Mouse (Mus musculus) testis, adult 2 months (tissue): ENCODE results near the gene Npy. TPM values are rescaled to one million over a fixed set of nuclear protein-coding genes. Genes with fewer than 3 reads are reported as not detected.

Source experiments
- H3K27ac ChIP-seq: fragments of 200-500 bp; 2 replicates; pipeline ENCODE4 v1.5.1; 2012; ENCODE audit warnings: low read depth, low read length; ENCODE audit not compliant: control insufficient read depth, insufficient read depth
- H3K27me3 ChIP-seq: fragments of 200-500 bp; 2 replicates; pipeline ENCODE4 v1.6.1; 2012; ENCODE audit warnings: mild to moderate bottlenecking, low read length, moderate library complexity; ENCODE audit not compliant: control insufficient read depth, insufficient read depth
- H3K36me3 ChIP-seq: fragments of 200-500 bp; 2 replicates; pipeline ENCODE4 v1.6.1; 2012; ENCODE audit warnings: mild to moderate bottlenecking, low read length; ENCODE audit not compliant: control insufficient read depth, insufficient read depth
- H3K4me1 ChIP-seq: fragments of 200-500 bp; 2 replicates; pipeline ENCODE4 v1.6.1; 2012; ENCODE audit warnings: low read length; ENCODE audit not compliant: control insufficient read depth, insufficient read depth
- H3K4me3 ChIP-seq: fragments of 200-500 bp; 2 replicates; pipeline ENCODE4 v1.5.1; 2012; ENCODE audit warnings: low read depth, mild to moderate bottlenecking, low read length, moderate library complexity, mixed read lengths; ENCODE audit not compliant: control insufficient read depth
- CTCF ChIP-seq: fragments of 200-500 bp; IDR thresholded peaks from 2 replicates; pipeline ENCODE4 v1.5.1; 2012; ENCODE audit warnings: low read depth, mild to moderate bottlenecking, inconsistent platforms, low read length, moderate library complexity; ENCODE audit not compliant: control insufficient read depth, insufficient read depth, insufficient replicate concordance
- POLR2A ChIP-seq: fragments of 200-500 bp; IDR thresholded peaks from 2 replicates; pipeline ENCODE4 v1.6.1; 2012; ENCODE audit warnings: low read depth, mild to moderate bottlenecking, inconsistent platforms, low read length, moderate library complexity; ENCODE audit not compliant: control insufficient read depth
- polyA plus RNA-seq: library from polyadenylated mRNA; depleted of rRNA; stranded (reverse); fragments of >200 nt; gene quantifications from 2 replicates; pipeline ENCODE4 v1.2.3, GENCODE M21; 2012

Npy gene
- polyA plus RNA-seq, 1 experiment = not detected

DNA sequence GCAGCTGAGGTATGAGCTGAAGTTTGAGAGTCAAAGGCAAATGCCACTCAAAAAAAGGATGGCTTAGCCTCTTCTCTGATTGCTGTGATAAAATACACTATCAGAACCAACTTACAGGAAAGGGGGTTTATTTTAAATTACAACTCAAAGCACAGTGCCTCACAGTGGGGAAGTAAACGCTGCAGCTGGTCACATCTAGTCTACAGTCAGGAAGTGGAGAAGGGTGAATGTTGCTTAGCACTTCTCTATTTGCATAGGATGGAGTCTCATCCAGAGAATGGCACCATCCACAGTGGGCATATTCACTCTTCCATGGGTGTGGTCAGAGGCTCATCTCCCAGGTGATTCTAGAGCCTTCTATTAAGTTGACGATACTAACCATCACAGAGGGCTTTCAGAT is 9.1 kb downstream of the Npy start:
- H3K36me3 ChIP-seq = no peaks in the 10 kb centered on the region
- TF ChIP-seq CTCF (no peak), POLR2A (no peak)
- H3K27ac ChIP-seq = no peak overlapping the region
- no peaks in the 10 kb centered on the region for H3K27me3 ChIP-seq
- no peak overlapping the region for H3K4me3 ChIP-seq
- H3K4me1 ChIP-seq = no peaks in the 10 kb centered on the region

DNA sequence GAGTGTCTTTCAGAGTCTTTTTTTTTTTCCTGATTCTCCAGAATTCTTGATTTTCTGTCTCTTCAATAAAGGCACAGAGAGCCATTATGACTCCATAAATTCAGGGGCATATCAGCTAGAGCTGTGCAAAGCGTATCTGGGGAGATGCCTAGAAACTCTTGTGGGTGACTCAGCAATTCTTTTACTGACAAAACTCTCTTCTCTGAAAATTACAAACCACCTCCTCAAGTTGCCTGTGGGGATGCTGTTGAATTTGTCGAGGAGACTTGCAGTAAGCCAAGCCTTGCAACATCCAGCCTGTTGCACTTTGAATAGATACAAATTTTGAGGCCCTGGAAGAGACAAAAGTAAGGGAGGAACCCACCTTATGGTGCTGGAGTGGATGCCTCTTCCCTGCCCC is 34.3 kb downstream of the Npy start:
- no peaks in the 10 kb centered on the region for H3K27me3 ChIP-seq
- no peaks in the 10 kb centered on the region for H3K4me1 ChIP-seq
- TF ChIP-seq POLR2A (no peak), CTCF (no peak)

DNA sequence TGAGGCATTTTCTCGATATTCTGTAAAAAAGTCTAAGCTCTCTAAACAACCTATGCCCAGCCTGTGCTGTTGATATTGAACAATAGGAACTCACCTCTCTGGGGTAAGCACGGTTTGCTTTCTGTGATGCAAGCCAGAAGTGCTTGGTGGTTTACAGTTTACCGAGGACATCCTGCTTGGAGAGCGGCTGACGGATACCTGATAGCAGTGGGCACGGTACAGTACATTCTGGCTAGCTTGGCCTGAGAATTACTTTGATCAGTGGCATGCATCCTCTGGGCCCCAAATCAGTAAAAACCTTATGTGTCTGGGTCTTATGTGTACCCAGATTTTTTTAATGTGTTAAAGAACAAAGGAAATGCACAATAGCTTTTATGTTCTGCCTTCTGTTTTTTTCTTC is 45.1 kb downstream of the Npy start:
- TF ChIP-seq CTCF (no peak), POLR2A (no peak)

More for the DNA sequence above, 34.3 kb downstream of the Npy start:
- Histone ChIP-seq H3K4me3 (no peak overlapping the region), H3K27ac (no peak overlapping the region), H3K36me3 (no peaks in the 10 kb centered on the region)

GRCm38 (mm10) chr6:49871071-49871470 is 48.6 kb downstream of the Npy start:
- no peaks in the 10 kb centered on the region for H3K36me3 ChIP-seq
- H3K27ac ChIP-seq = no peak overlapping the region
- no peaks in the 10 kb centered on the region for H3K4me1 ChIP-seq
- no peak for TF ChIP-seq CTCF
- TF ChIP-seq POLR2A = no peak
- H3K4me3 ChIP-seq = no peak overlapping the region
- no peaks in the 10 kb centered on the region for H3K27me3 ChIP-seq

More for the DNA sequence above, 45.1 kb downstream of the Npy start:
- Histone ChIP-seq H3K27me3 (no peaks in the 10 kb centered on the region), H3K27ac (no peak overlapping the region), H3K4me3 (no peak overlapping the region), H3K36me3 (no peaks in the 10 kb centered on the region), H3K4me1 (no peaks in the 10 kb centered on the region)

GRCm38 (mm10) chr6:49873556-49873955 is 51.0 kb downstream of the Npy start:
- Histone ChIP-seq H3K27me3 (no peaks in the 10 kb centered on the region), H3K36me3 (no peaks in the 10 kb centered on the region), H3K27ac (no peak overlapping the region), H3K4me3 (no peak overlapping the region), H3K4me1 (no peaks in the 10 kb centered on the region)
- TF ChIP-seq CTCF = no peak
- no peak for TF ChIP-seq POLR2A

DNA sequence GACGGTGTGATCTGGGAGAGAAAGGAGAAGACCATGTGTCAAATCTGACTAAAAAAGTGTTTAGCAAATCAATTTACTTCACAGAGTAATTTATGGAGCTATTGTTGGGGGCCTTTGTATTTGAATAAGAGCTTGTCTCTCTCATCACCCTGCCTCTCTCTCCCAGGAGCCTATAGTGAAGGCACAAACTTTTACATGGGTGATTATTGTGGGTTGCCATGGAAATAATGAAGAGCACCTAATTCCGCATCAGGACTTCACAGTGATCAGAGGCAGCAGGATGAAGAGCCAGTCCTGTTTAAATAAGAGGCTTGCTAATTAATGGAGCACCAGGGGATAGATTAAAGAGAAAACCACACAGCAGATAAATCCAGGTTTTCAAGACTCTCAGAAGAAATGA is 52.6 kb downstream of the Npy start:
- H3K27me3 ChIP-seq = no peaks in the 10 kb centered on the region
- H3K36me3 ChIP-seq = no peaks in the 10 kb centered on the region
- H3K27ac ChIP-seq = no peak overlapping the region
- no peak overlapping the region for H3K4me3 ChIP-seq
- TF ChIP-seq CTCF (no peak), POLR2A (no peak)
- H3K4me1 ChIP-seq = no peaks in the 10 kb centered on the region

- H3K4me3 ChIP-seq = no peak overlapping the region
- TF ChIP-seq CTCF = no peak
- TF ChIP-seq POLR2A = no peak
- no peak overlapping the region for H3K27ac ChIP-seq
- no peaks in the 10 kb centered on the region for H3K4me1 ChIP-seq
- H3K36me3 ChIP-seq = no peaks in the 10 kb centered on the region
- no peaks in the 10 kb centered on the region for H3K27me3 ChIP-seq
These were observed 53.3 kb downstream of the Npy start for GRCm38 (mm10) chr6:49875791-49876190.
